ENCODE assay signal across 21 mouse cellular contexts in genomic region chr2:114089862-114090261, GRCm38 (mm10). TPM values are rescaled to one million over a fixed set of nuclear protein-coding genes. Genes with fewer than 3 reads are reported as not detected.
DNase-seq lines count a peak whose midpoint lies in the region; ATAC-seq lines count a peak whose summit lies in the region.
"Had no signal": no experiment of that assay in that cellular context is flagged by ENCODE, and none has a peak within 500 bp of the region (broad histone marks: within the 10 kb centered on the region; RNA-seq: fewer than 3 reads in every experiment).

No protein-coding gene starts in this region.

- H3K4me1 ChIP-seq in megakaryocyte, embryonic 14.5 days = peaks cover 13% of the 10 kb centered on the region
- H3K4me1 ChIP-seq: forebrain, embryonic 15.5 days; heart, embryonic 13.5 days; hindbrain, embryonic 10.5 days; liver, embryonic 13.5 days; midbrain, embryonic 15.5 days had no signal

- H3K4me3 ChIP-seq in megakaryocyte, embryonic 14.5 days (replicated peaks) = peak overlapping the region; percentile 29
- H3K4me3 ChIP-seq: forebrain, embryonic 15.5 days; gastrocnemius, adult 2 months; heart, embryonic 13.5 days; hindbrain, embryonic 10.5 days; layer of hippocampus, adult 2 months; liver, embryonic 13.5 days; midbrain, embryonic 15.5 days had no signal

- H3K36me3 ChIP-seq in megakaryocyte, embryonic 14.5 days (replicated peaks; ENCODE audit: low read length) = no peaks in the 10 kb centered on the region
- H3K36me3 ChIP-seq: forebrain, embryonic 15.5 days; heart, embryonic 13.5 days; hindbrain, embryonic 10.5 days; liver, embryonic 13.5 days; midbrain, embryonic 15.5 days had no signal

- peak; percentile 8 for DNase-seq in cerebellum, adult 11-12 months
- no peak for DNase-seq in cerebellum, adult 11 months
- peak; percentile 25 to 33 for DNase-seq in kidney, adult 8-10 months
- no peak for DNase-seq in kidney, postnatal 10 days
- DNase-seq in yolk sac, embryonic 10.5 days (ENCODE audit: low spot score) = peak; percentile 9
- no peak for DNase-seq in c-Kit-positive CD71-positive TER-119-positive erythroid progenitor cells, embryonic 14.5 days (ENCODE audit: low spot score)
- DNase-seq: adrenal gland, postnatal 14 days; embryo, embryonic 11 days; gastrocnemius, adult 2 months; liver, embryonic 13.5 days; lung, postnatal 36 days; right cerebral cortex, postnatal 4 days; thymus, postnatal 14 days had no signal

- peaks cover 6% of the 10 kb centered on the region for H3K27me3 ChIP-seq in megakaryocyte, embryonic 14.5 days (replicated peaks)
- H3K27me3 ChIP-seq: forebrain, embryonic 15.5 days; heart, embryonic 13.5 days; liver, embryonic 13.5 days; midbrain, embryonic 15.5 days had no signal

- peaks cover 2% of the 10 kb centered on the region; the same call in 1 of the 2 replicates for H3K9me3 ChIP-seq in megakaryocyte, embryonic 14.5 days
- H3K9me3 ChIP-seq: forebrain, embryonic 15.5 days; heart, embryonic 13.5 days; hindbrain, embryonic 10.5 days; liver, embryonic 13.5 days; midbrain, embryonic 15.5 days had no signal

- ATAC-seq in megakaryocyte, adult 5-6 weeks (ENCODE audit: poor library complexity, severe bottlenecking) = no peak
- ATAC-seq: forebrain, embryonic 15.5 days; midbrain, embryonic 15.5 days had no signal

RNA-seq across cellular contexts. Expression of gene Actc1, which starts 36.5 kb away (rescaled TPM):
- not detected in 2 replicates for polyA plus RNA-seq in megakaryocyte, embryonic 14.5 days (2012; ENCODE audit: insufficient read depth, low replicate concordance)
- total RNA-seq in megakaryocyte, adult 5-6 weeks (2015) = not detected in 2 replicates
- not detected in 2 replicates for total RNA-seq in megakaryocyte, adult 5-6 weeks (2017)
- total RNA-seq: layer of hippocampus, adult 2 months; left cerebral cortex, postnatal 10 days had no signal

Comparison
In these comparisons a context has a peak if more than half of its experiments do, and no peak if none do; other contexts are left out.
1. DNase-seq: peak in cerebellum, adult 11-12 months (single experiment), kidney, adult 8-10 months (2 of 2) and yolk sac, embryonic 10.5 days (single experiment); none in cerebellum, adult 11 months (single experiment), kidney, postnatal 10 days (single experiment) and c-Kit-positive CD71-positive TER-119-positive erythroid progenitor cells, embryonic 14.5 days (single experiment).